Mouse (Mus musculus) neural tube, embryonic 10.5 days (tissue): Measurements from ENCODE around the gene Ikzf2.

Experiments used
- DNase-seq: peaks from one replicate; pipeline ENCODE4 v3.0.0-alpha.2; 2017; ENCODE audit warnings: low spot score; ENCODE audit errors: extremely low spot score

Ikzf2 gene

GRCm38 (mm10) chr1:69667456-69667855 is 19.6 kb downstream of the Ikzf2 start:
- no peak for DNase-seq

- no peak for DNase-seq
Measured at GRCm38 (mm10) chr1:69659779-69660178, 27.3 kb downstream of the Ikzf2 start.

GRCm38 (mm10) chr1:69658051-69658450 is 29.0 kb downstream of the Ikzf2 start:
- DNase-seq, result peak; percentile 15

DNA sequence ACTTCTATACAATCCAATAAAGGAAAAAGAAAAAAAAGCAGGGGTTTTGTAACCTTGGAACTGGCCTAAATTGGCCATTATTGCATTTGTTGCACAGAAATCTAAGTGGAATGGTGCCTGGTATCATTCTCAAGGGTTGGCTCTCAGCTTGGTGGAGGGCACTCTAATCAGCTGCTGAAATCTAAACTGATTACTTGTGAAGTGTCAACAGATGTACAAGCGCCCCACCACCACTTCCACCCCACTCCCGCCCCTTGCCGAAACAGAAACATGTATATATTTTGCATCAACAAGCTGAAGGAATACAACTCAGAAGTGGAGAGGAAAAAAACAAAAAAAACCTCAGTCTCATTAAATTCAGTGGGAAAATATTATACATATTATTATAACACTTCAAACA is 29.6 kb downstream of the Ikzf2 start:
- DNase-seq, result no peak

DNA sequence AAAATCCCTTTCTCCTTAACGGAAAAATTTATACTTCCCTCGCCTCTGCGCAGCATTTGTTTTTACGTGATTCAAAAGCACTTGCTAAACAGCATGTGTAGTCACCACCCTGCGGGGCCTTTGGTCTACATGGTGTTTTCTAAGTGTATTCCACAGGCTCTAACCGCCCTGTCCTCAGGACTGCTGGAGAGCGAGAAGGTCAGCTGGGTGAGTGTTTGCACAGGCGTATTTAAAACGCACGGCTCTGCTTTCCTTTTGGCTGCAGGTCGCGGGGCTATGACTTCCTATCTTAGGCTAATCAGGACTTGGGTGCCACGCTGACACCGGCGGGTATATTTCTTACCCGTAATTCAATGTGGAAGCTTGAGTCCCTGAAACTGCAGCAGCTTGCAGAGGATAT is 30.1 kb downstream of the Ikzf2 start:
- DNase-seq, result peak; percentile 20

DNA sequence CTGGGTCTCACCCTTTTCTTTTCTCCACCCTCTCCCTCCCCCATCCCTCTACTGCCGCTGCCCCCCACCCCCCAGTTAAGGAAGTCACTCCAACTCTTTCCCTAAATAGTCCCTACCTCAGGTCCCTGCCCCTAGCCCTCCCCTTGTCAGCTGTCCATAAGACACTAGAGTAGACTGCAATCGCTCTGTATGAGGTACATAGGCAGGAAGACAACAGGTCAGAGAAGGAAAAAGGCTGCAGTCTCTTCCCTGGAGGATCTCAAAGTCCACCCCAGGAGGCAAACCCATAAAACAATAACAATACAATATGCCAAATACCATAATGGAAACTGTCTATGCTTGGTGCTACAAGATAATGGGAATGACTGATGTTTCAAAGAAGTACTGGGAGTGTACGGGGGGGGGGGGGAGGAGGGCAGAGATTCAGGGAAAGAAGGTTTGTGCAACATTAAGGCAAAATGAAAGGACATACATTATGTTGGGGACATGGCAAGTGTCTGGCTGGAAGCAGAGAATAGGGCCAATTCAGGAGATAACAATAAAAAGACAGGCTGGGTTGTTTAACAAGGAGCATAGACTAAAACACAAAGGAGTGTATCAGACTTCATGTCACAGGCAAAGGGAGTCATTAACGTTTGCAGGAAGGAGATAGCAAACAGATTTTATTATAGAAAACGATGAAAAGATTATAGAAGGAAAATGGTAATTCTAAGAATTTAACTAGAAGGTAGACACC is 30.8 kb downstream of the Ikzf2 start:
- DNase-seq, result no peak

DNA sequence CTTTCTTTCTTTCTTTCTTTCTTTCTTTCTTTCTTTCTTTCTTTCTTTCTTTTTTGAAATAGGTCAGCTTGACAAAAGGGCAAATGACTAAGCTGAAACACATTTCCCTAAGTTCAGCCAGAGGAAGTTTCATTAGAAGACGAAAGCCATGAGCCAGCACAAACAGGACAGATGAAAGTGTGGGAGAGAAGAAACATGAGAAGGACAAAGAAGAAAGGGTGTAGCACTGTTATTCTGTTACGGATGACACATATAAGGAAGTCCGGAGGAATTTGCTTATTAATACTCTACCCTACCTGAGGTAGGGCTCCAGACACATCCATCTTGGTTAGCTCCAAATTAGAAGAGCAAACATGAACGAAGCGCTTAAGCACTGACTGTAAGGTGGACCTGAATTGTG is 31.7 kb downstream of the Ikzf2 start:
- DNase-seq, result no peak

DNA sequence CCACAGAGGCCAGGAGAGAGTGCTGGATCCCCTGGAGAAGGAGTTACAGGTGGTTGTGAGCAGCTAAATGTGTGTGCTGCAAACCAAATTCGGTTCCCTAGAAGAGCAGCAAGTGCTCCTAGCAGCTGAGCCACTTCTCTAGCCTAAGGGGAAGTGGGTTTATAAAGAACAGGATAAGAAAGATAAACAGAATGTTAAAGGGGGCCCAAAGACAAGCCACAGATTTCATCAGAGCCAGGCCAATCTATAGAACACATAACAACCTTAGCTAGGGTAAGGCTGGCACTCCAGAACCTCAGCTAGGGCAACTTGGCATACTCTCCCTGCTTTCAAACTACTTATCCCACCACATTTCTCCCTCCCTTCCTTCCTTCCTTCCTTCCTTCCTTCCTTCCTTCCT is 32.1 kb downstream of the Ikzf2 start:
- no peak for DNase-seq

- DNase-seq, result no peak
Measured at GRCm38 (mm10) chr1:69653419-69653818, 33.6 kb downstream of the Ikzf2 start.

- DNase-seq, result no peak
Measured at GRCm38 (mm10) chr1:69643138-69643537, 43.9 kb downstream of the Ikzf2 start.

GRCm38 (mm10) chr1:69641986-69642385 is 45.1 kb downstream of the Ikzf2 start:
- DNase-seq, result no peak

DNA sequence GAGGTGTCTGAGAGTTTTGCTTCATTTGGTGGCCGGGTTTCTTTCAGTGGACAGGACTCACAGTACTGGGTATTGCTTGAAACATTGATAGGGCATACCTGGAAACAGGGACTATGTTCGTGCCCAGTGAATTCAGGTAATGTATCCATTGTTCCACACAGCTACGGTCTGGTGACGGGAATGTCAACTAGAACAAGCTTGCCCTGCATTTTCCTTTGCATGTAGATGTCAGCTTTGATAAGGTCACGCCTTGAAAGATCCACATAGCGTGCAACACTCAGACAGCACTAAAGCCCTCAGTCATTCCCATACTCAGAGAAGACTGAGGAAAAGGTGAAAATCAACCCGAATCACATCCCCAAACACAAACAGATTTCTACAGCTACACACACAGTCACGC is 48.7 kb downstream of the Ikzf2 start:
- DNase-seq, result no peak

- no peak for DNase-seq
Measured at GRCm38 (mm10) chr1:69637907-69638306, 49.1 kb downstream of the Ikzf2 start.

DNA sequence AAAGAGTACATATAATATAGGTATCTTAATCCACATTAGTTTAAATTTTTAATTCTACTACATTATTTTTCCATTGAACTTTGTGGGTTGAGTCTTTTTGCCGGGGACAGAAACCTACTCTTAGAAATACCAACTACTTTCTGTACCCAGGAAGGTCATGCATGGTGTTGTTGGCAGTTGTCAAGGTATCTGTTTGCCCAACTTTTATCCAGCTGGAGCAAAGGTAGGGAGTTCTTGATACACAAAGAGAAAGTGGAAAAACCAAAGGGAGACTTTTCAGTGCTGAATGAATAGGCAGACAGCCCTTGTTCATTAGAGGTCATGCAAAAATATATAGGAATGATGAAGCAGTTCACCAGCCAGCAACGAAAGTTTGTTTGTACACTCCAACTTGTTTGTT is 52.8 kb downstream of the Ikzf2 start:
- DNase-seq, result no peak

- DNase-seq, result no peak
Measured at GRCm38 (mm10) chr1:69630508-69630907, 56.5 kb downstream of the Ikzf2 start.

GRCm38 (mm10) chr1:69629513-69629912 is 57.5 kb downstream of the Ikzf2 start:
- no peak for DNase-seq

GRCm38 (mm10) chr1:69612076-69612475 is 75.0 kb downstream of the Ikzf2 start:
- DNase-seq, result no peak

GRCm38 (mm10) chr1:69611204-69611725 is 75.8 kb downstream of the Ikzf2 start:
- DNase-seq, result no peak

GRCm38 (mm10) chr1:69610791-69611190 is 76.3 kb downstream of the Ikzf2 start:
- no peak for DNase-seq

- DNase-seq, result no peak
Measured at GRCm38 (mm10) chr1:69608846-69609245, 78.2 kb downstream of the Ikzf2 start.

DNA sequence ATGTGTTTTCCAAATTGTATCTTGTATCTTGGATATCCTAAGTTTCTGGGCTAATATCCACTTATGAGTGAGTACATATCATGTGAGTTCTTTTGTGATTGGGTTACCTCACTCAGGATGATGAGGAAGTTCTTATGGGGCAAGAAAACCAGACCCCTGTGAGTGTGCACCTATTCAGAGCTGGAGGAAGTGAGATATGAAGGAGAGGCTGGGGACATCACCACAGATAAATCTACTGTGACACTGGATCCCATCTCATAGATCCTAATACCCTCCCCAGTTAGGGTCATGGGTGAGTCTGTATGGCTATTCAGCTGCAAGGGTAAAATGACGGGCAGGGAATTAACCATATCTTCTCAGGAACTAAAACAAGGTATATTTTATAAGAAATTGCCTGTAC is 80.2 kb downstream of the Ikzf2 start:
- DNase-seq, result no peak

GRCm38 (mm10) chr1:69604213-69604612 is 82.8 kb downstream of the Ikzf2 start:
- no peak for DNase-seq

- DNase-seq, result no peak
Measured at GRCm38 (mm10) chr1:69600954-69601353, 86.1 kb downstream of the Ikzf2 start.
